Mouse (Mus musculus) urinary bladder, postnatal 36 days (tissue): ENCODE data around the gene Prkag3.

ENCODE experiments used
- DNase-seq, 2 experiments: peaks; one replicate each; pipeline ENCODE4 v3.0.0; 2022; ENCODE audit warnings: low spot score in 2 of 2, mixed read lengths in 1 of 2

Prkag3 gene

DNA sequence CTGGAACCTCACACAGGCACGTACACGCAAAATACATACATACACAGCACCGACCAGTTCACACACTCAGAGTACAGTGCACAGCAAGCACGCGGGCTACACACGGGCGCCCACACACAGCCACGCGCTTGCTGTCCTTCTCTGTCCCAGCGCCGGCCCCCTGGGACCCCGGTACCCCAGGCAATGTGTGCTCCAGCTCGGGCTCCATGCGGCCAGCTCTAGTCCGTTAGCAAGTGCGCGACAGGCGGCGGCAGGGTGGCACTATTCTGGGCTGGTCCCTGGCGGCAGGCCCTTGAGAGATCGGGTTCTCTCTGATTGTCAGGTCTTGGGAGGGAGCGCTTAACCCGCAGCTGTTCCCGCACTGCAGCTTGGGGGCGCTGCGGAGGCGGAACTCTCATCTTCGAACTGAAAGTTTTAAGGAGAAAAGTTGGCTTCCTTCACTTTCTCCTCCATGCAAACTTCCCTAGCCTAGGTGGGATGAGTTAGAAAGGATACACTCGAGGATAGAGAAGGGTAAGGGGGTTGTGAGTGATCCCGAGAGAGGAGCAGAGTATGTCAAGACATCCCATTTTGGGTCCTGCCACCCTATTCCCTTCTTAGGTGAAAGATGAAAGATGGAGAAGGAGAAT, at the start of gene Prkag3:
TSS of gene Prkag3 (minus strand) at position 579 of the 629 bp plus-strand sequence.
- peak in 1 of 2 experiments; percentile 57 for DNase-seq

DNA sequence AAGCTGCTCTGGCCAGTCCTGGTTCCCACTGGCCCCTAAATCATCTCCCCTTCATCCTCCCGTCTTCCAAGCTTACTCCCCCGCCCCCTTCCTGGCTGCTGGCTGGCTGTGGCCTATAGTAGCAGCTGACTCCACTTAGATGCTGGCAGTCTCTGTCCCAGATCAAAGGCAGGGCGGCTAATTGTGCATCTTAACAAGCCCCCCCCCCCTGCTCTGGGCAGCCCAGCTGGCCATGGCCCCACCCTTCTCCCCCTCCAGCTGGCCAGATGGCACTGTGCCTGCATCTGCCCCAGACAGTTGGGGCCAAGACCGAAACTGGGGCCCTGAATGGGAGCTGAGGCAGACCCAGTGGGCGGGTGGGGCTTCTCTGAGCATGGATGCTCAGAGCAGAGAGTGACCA, 48.4 kb upstream of the Prkag3 start:
- DNase-seq = no peak

DNA sequence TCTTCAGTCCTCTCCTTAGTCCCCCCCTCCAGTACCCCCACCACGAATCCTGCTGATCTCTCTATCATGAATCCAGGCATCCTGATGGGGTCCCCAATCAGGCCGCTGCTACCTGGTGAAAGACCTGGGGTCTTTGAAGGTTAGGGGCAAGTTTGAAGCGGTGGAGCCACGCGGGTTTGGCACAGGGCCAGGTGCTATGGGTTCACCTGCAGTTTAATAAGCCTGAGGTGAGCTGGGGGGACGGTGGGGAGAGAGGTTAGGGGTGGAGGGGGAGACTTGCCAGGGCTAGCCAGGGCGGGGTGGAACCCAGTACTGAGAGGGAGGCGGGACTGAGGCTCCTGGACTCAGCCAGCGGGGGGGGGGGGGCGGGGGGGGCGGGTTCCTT, 46.1 kb upstream of the Prkag3 start:
- no peak for DNase-seq

DNA sequence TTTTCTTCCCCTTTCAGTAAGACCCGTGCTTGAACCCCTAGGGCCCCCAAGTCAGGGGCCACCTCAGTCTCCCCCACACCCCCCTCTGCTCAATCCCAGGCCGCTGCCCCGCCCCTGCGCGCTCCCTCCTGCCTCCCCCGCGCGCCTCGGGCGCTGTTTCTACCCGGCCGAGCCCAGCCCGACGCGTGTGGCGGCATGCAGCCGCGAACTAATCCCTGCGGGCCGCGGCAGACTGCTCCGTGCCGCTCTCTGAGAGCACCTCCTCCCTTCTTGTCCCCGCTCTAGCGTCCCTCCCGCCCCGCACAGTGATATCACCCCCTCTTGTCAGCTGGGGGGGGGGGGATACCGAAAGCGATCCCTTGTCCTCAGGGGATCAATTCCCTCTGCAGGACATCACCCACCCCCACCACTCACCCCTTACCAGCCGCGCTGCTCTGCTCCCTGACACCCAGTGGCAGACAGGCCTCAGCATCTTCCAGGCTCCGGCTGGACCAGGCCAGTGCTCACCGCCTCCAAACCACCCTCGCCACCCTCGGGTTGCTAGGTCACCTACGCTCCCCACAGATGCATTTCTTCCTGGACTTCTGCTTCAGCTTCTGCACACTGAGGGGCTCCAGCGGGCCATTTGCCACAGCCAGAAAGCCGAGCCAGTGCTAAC, 45.6 kb upstream of the Prkag3 start:
- no peak for DNase-seq

DNA sequence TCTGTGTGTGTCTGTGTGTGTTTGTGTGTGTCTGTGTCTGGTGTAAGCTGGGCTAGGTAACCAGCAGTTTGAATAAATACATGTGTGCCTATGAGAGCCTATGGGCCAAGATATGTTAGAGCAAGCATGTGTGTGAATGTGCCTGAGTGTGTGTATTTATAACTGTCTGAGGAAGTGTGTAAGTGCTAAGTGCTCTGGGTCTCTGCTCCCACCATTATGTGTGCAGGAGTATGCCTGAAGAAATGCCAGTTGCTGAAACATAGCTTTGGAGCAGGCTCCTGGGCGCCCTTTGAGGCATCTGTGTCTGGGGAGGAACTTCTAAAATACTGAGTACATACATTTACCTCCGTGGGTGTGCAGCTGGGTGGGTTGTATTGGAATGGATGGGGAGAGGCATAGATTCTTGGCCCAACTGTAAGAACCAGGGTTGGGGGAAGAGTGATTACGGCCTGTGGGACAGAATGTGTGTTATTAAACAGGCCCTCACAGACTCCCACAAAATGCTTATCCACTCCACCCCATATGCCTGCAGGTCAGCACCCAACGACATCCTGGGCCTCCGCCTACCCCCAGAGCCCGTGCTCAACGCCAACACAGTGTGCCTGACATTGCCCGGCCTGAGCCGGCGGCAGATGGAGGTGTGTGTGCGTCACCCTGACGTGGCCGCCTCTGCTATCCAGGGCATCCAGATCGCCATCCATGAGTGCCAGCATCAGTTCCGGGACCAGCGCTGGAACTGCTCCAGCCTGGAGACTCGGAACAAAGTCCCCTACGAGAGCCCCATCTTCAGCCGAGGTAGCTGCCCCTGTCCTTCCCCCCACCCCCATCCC, 44.0 kb upstream of the Prkag3 start:
- DNase-seq = no peak

DNA sequence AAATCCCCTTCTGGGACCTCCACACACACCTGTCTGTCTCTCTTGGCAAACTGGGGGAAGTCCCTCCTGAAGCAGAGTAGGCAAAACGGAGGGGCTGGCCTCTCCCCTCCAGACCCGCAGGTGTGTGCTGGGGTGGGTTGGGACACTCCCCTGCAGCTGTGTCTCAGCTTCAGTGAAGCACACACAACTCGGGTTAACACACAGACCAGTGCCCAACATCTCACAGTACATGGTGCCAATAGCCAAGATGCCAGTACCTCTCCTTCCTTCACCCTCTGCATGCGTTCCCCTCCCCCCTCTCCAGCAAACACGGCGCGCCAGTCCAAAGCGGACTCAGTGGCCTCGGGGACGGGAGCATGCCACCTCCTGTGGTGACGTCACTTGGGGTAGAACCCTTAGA, 42.2 kb upstream of the Prkag3 start, which contains the start of gene Wnt10a:
TSS of gene Wnt10a (plus strand) at position 268 of the 400 bp plus-strand sequence.
- no peak for DNase-seq

DNA sequence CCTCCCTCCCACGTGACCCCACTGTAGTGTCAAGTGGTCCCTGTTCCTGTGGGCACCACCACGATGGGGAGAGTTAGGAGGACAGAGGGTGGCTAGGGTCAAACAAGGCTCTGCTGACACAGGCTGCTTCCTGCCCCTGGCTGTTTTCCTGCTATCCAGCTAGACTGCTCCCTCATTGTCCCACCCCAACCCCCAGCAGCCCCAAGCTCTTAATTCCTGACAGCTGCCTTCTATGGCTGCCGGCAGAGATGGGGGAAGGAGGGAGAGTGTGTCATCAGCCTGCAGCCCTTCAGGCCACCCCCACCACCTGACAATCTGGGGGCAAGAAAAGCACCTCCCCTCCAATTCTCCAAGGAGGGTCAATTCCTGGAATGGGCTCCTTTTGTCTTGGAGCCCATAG, 41.1 kb upstream of the Prkag3 start:
- no peak for DNase-seq

DNA sequence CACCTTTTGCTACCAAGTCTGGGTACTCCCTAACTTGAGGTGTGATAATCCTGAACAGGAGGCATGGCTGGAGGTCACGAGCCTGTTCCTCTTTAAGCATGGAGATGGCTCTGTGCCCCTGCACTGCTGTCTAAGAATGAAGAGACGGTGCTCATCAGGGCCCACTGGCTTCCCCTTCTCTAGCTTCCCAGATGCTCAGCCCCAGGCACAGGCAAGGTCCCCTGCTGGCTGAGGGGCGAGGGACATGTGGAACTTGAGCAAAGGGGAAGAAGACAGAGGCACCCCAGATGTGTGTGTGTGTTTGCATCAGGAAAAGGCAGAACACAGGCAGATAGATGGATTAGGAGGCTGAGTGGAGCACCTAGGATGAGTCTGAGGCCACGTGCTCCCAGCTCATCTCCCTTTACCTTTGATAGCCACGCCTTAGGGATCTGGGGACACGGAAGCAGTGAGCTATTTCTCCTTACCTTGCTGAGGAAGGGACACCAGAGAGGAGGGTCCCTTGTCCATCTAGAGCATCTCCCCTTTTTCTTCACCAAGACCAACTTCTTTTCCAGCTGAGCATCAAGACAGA, 39.7 kb upstream of the Prkag3 start:
- DNase-seq = no peak

DNA sequence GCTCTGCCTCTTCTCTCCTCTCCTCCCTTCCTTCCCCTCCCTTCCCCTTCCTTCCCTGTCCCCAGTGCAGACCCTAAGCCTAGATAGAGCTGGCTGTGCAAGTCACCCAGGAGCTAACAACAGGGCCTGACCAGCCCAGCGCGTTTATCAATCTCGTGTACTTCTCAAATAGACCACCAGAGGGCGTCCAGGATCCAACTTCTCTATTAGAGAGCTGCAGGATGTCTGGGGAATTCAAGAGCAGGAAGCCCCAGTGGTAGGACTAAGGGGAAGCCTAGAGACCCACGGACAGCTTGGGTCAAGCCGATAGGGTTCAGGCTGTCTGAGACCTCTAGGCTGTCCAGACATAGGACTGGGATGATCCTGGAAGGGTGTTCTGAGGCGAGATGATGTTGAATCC, 38.8 kb upstream of the Prkag3 start:
- peak; percentile 72 to 74 for DNase-seq

DNA sequence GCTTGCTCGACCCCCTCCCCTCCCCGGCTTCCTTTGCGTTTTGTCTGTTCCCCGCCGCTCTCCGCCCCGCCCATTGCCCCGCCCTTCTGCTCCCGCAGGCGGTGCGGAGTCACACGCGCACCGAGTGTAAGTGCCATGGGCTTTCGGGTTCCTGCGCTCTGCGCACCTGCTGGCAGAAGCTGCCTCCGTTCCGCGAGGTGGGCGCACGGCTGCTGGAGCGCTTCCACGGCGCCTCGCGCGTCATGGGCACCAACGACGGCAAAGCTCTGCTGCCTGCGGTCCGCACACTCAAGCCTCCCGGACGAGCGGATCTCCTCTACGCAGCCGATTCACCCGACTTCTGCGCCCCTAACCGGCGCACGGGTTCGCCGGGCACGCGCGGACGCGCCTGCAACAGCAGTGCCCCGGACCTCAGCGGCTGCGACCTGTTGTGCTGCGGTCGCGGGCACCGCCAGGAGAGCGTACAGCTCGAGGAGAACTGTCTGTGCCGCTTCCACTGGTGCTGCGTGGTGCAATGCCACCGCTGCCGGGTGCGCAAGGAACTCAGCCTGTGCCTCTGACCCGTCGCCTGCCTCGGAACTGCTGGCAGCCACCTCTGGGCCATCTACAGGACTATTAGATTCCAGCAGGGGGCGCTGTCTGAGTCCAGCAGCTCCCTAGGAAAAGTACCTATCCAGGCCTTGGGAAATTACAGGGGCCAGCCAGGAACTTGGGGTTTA, 35.2 kb upstream of the Prkag3 start:
- peak in 1 of 2 experiments; percentile 67 for DNase-seq

DNA sequence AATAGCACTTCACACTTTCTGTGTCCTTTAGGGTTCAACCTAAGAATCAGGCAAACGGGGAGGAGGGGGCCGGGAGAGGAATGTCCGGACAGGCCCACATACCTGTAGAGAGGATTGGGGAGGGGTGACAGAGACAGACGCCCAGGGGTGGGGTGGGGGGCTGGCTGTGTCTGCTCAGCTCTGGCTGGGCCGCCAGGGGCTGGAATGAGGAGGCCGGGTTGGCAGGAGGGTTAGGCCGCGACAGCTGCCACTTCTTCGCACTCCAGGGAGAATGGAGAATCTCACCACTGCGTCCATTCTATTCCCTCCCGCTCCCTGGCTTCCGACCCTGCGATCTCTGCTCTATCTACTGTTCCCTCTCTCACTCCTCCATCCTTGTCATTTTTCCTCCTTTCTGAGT, 34.5 kb upstream of the Prkag3 start:
- DNase-seq = no peak

DNA sequence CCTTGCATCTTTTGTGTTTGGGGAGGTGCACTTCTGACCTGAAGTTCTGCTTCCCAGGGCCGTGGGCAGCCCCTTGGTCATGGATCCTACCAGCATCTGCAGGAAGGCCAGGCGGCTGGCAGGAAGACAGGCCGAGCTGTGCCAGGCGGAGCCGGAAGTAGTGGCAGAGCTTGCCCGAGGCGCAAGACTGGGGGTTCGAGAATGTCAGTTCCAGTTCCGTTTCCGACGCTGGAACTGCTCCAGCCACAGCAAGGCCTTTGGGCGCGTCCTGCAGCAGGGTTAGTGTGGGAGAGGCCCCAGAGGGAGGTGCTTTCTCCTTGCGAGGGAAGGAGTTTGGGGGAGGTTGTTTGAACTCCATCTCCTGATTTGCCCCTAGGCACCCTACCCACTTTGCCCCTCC, 33.0 kb upstream of the Prkag3 start:
- DNase-seq = no peak

DNA sequence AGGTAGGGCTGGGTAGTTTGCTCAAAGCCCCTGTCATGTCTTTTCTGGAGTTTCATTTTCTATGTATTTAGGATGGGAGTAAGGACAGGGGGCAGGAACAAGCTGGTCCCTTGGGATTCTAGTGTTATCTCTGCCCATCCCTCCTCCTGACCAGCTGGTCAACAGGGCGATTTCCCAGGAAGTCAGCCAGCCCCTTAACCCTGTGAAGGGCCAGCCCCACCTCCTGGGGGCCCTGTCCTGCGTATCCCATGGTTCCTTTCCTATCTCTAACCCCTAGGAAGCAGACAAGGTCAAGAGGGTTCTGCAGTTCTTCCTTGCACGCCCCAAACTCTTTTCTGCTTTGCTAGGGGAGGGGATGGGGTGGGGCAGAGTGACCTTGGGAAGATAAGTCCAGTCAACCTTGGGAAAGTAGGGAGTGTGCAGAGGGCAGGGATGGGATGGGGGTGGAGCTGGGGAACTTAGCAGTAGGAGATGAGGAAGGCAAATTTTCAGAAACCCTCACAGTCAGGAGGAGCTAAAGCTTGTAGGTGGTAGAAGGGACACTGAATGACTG, 30.0 kb upstream of the Prkag3 start:
- no peak for DNase-seq

DNA sequence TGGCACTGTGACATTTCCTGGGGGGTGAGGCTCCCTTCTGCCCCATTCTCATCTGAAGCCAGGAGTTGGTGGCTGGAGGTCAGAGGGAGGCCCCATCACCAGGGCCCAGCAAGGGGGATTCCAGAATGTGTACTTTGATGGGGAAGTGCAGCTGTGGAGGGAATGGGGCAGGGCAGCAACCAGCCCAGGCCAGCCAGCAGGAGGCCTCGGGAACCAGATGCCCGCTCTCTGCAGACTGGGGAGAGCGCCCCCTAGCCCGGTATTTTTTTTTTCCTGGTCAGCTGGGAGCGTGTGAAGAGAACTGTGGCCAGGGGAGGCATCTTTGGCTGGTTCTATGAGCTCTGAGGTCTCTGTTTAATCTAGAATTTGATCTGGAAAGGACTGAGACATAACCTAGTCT, 26.8 kb upstream of the Prkag3 start:
- DNase-seq = no peak

DNA sequence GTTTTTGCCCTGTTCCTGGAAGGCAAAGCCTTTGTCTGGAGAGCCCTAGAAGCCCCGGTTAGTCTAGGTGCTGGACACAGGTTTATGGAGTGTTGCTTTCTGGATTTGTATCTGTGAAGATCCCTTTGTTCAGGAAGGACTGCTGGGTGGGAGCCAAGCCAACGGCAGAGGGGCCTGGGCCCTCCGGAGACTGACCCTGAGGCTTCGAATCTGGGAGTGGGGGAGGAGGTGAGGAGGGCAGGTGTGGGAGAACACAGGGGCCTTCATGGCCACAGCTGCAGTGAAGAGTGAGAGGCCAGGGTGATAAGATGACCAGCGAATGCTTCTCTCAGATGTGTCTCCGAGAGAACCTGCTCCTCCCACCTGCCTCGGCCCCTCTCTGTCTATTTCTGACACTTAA, 25.0 kb upstream of the Prkag3 start:
- DNase-seq = no peak

DNA sequence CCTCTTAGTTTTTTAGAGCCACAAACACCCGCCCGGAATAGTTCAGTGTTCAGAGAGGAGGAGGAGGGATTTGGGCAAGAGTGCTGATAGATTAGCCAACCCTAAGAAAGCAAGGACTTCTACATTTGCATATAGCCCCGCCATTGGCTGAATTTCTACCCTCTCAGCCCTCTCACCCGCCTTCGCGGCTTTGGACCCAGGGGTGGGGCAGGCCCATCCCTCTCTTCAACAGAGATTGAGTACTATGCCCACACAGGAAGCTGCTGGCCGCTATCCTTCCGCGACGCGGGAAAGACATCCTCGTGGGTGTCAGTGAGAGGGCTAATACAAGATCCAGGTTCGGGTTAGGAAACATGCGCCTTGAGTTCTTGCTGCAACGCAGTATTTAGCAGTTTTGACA, 24.1 kb upstream of the Prkag3 start:
- DNase-seq = peak; percentile 79 to 85

DNA sequence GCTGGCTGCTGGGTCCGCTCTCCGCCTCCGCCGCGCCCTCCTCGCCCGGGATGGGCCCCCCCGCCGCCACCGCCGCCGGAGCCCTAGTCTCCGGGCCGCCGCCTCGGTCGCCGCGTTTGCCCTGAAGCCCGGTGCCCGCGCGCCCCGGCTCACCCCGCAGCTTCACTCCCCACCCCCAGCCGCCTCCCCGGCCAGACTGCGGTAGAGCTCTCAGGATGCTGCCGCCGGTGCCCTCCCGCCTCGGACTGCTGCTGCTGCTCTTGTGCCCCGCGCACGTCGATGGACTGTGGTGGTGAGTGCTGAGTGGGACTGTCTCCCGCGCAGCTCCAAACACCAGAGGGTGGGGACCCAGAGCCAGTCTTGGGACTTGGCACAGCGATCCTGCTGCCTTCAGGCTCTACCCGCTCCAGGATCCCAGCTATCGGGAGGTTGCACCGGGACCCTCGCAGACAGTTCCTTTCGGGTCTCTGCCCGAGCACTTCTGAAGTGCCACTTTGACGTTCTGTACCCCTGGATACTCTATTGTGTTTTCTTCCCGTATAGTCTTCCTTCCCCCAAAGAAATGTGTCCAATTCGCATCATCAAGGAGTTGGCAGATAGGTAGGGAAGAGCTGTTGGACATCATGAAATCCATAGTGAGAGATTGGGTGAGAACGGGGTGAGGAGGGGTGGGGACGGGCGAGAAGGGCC, 23.1 kb upstream of the Prkag3 start:
- no peak for DNase-seq

DNA sequence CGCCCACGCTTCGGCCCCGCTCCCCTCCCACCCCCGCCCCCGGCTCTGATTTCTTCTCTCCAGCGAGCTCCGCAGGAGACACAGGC, 22.7 kb upstream of the Prkag3 start, which contains the start of gene Wnt6:
TSS of gene Wnt6 (plus strand) at position 48 of the 86 bp plus-strand sequence.
- no peak for DNase-seq

DNA sequence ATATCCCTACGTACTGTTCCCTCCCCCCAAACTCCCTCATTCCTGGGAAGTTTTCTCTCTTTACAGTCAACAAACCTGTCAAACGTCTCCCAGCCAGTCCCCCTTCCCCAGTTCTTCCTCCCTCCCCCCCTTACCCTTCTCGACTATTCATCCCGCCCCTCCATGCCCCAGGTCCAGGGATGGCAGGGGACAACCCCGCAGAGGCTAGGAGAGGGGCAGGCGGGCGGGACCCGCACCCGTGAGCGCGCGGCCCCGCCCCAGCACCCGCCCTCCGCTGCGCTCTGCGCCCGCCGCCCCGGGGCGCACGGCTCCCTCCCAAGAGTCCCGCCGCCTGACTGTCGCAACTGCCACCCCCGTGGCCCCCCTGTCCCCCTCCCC, 22.4 kb upstream of the Prkag3 start:
- no peak for DNase-seq

DNA sequence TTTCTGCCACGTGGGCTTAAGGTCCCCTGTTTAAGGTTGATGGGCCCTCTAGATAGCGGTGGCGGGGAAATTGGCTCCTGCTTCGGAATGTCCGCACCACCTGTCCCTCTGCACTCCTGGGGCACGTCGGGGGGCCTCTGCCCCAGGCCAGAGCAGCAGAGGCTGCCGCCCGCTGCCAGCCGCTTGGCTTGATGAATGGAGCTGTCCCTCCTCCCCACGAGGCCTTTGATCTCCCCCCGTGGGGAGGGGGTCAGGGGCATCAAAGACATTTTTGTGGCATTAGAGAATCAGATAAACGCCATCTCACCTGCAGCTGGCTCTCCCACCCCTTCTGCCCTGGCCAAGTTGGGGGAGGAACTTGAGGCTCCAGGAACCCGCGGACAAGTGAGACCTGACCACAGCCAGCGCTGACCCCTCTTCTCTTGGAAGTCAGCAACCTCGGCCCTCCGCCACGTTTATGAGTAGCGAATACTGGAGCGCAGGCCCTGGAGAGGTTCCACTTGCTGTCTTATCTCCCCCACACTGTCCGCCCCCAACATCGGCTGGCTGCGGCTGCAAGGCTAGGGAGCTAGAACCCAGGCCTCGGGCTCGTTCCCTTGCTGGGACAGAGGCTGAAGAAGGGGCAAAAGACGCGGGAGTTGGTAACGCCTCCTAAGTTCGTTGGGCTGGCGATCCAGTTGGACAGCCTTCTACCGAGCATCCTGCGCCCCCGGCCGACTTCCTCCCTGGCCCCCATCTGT, 21.9 kb upstream of the Prkag3 start:
- DNase-seq = no peak

DNA sequence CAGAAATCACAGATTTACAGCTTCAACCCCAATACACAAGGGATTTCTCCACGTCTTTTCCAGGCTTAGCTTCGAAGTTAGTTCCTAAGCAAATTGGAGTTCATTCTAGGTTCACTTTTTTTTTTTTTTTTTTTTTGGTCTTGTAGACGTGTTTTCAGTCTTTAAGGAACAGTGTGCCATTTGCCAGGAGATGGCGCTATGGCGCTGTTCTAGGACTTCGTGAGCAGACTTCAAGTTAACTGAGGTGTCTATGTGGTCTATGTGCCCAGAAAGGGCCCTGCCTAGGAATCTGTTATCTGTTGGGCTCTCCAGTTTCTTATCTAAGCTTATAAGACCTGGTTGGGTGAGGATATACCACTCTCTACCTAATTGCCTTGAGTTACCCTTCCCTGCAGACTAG, 14.1 kb upstream of the Prkag3 start:
- DNase-seq = peak; percentile 67 to 74
